Mouse (Mus musculus): Measurements from ENCODE around the gene Qtrt1.
A peak's percentile ranks its signal among the peaks of the same experiment; 100 is the strongest.

The Qtrt1 gene

GRCm38 (mm10) chr9:21411669-21412550, at the start of gene Qtrt1:
TSS of gene Qtrt1 (plus strand) at chr9:21411837.
- peak; percentile 87 to 89 for DNase-seq (ENCODE audit: low spot score in 2 of 2)

GRCm38 (mm10) chr9:21366541-21367220, 45.0 kb upstream of the Qtrt1 start:
- peak; percentile 31 to 59 for DNase-seq (ENCODE audit: low spot score in 2 of 2)

GRCm38 (mm10) chr9:21367357-21368111, 44.1 kb upstream of the Qtrt1 start, which contains the start of gene Ilf3:
TSS of gene Ilf3 (plus strand) at chr9:21367871.
- DNase-seq (ENCODE audit: low spot score in 2 of 2) = peak; percentile 100

- peak; percentile 64 to 65 for DNase-seq (ENCODE audit: low spot score in 2 of 2)
Measured at GRCm38 (mm10) chr9:21368131-21368584, 43.5 kb upstream of the Qtrt1 start.

GRCm38 (mm10) chr9:21369080-21369479, 42.6 kb upstream of the Qtrt1 start:
- no peak for DNase-seq (ENCODE audit: low spot score in 2 of 2)

- DNase-seq (ENCODE audit: low spot score in 2 of 2) = no peak
Measured at GRCm38 (mm10) chr9:21370876-21371275, 40.8 kb upstream of the Qtrt1 start.

- no peak for DNase-seq (ENCODE audit: low spot score in 2 of 2)
Measured at GRCm38 (mm10) chr9:21372508-21372907, 39.1 kb upstream of the Qtrt1 start.

GRCm38 (mm10) chr9:21379195-21379594, 32.4 kb upstream of the Qtrt1 start:
- no peak for DNase-seq (ENCODE audit: low spot score in 2 of 2)

GRCm38 (mm10) chr9:21380868-21381267, 30.8 kb upstream of the Qtrt1 start:
- DNase-seq (ENCODE audit: low spot score in 2 of 2) = no peak

- no peak for DNase-seq (ENCODE audit: low spot score in 2 of 2)
Measured at GRCm38 (mm10) chr9:21383966-21384365, 27.7 kb upstream of the Qtrt1 start.

GRCm38 (mm10) chr9:21392646-21393175, 18.9 kb upstream of the Qtrt1 start:
- DNase-seq (ENCODE audit: low spot score in 2 of 2) = no peak

GRCm38 (mm10) chr9:21395692-21396091, 15.9 kb upstream of the Qtrt1 start:
- DNase-seq (ENCODE audit: low spot score in 2 of 2) = no peak

- DNase-seq (ENCODE audit: low spot score in 2 of 2) = no peak
Measured at GRCm38 (mm10) chr9:21397170-21397569, 14.5 kb upstream of the Qtrt1 start.

- no peak for DNase-seq (ENCODE audit: low spot score in 2 of 2)
Measured at GRCm38 (mm10) chr9:21401042-21401441, 10.6 kb upstream of the Qtrt1 start.

- no peak for DNase-seq (ENCODE audit: low spot score in 2 of 2)
Measured at GRCm38 (mm10) chr9:21402764-21403253, 8.8 kb upstream of the Qtrt1 start.

- DNase-seq (ENCODE audit: low spot score in 2 of 2) = no peak
Measured at GRCm38 (mm10) chr9:21403745-21404144, 7.9 kb upstream of the Qtrt1 start.

- DNase-seq (ENCODE audit: low spot score in 2 of 2) = no peak
Measured at GRCm38 (mm10) chr9:21405525-21405924, 6.1 kb upstream of the Qtrt1 start.

GRCm38 (mm10) chr9:21407951-21408350, 3.7 kb upstream of the Qtrt1 start:
- DNase-seq (ENCODE audit: low spot score in 2 of 2) = no peak

GRCm38 (mm10) chr9:21408624-21409023, 3.0 kb upstream of the Qtrt1 start:
- no peak for DNase-seq (ENCODE audit: low spot score in 2 of 2)

GRCm38 (mm10) chr9:21409592-21410317, 1.9 kb upstream of the Qtrt1 start:
- peak in 1 of 2 experiments; percentile 77 for DNase-seq (ENCODE audit: low spot score in 2 of 2)

GRCm38 (mm10) chr9:21417866-21418265, 6.2 kb downstream of the Qtrt1 start:
- no peak for DNase-seq (ENCODE audit: low spot score in 2 of 2)
